Mouse (Mus musculus) hindbrain, embryonic 15.5 days (tissue): ENCODE results near the gene Myh7. TPM values are rescaled to one million over a fixed set of nuclear protein-coding genes. Genes with fewer than 3 reads are reported as not detected.

ENCODE experiments used
- ATAC-seq: fragments of 200-750 bp; cut with Nextera tagmentation; 2 replicates; pipeline ENCODE4 v1.8.0; 2017; ENCODE audit warnings: low read depth, moderate number of reproducible peaks, moderate TSS enrichment; ENCODE audit not compliant: low FRiP score
- H3K27ac ChIP-seq: fragments of 300-500 bp; sonication (generic); replicated peaks from 2 replicates; pipeline ENCODE4 v1.5.1; 2015; ENCODE audit warnings: mild to moderate bottlenecking, inconsistent platforms
- H3K27me3 ChIP-seq: fragments of 300-500 bp; sonication (generic); 2 replicates; pipeline ENCODE4 v1.6.1; 2015; ENCODE audit warnings: control low read depth, inconsistent platforms
- H3K36me3 ChIP-seq: fragments of 300-500 bp; sonication (generic); 2 replicates; pipeline ENCODE4 v1.6.1; 2015; ENCODE audit warnings: control low read depth, inconsistent platforms
- H3K4me1 ChIP-seq: fragments of 300-500 bp; sonication (generic); replicated peaks from 2 replicates; pipeline ENCODE4 v1.6.1; 2015; ENCODE audit warnings: control low read depth, inconsistent platforms
- H3K4me2 ChIP-seq: fragments of 300-500 bp; sonication (generic); 2 replicates; pipeline ENCODE4 v1.6.1; 2015; ENCODE audit warnings: moderate library complexity, mild to moderate bottlenecking, inconsistent platforms
- H3K4me3 ChIP-seq: fragments of 300-500 bp; sonication (generic); 2 replicates; pipeline ENCODE4 v1.5.1; 2015; ENCODE audit warnings: mild to moderate bottlenecking, inconsistent platforms
- H3K9ac ChIP-seq: fragments of 300-500 bp; sonication (generic); 2 replicates; pipeline ENCODE4 v1.6.1; 2015; ENCODE audit warnings: inconsistent platforms
- H3K9me3 ChIP-seq: fragments of 300-500 bp; sonication (generic); 2 replicates; pipeline ENCODE4 v1.6.1; 2016; ENCODE audit warnings: control low read depth, inconsistent platforms
- WGBS: fragments of 180-500 bp; shearing (Covaris S2); methylation state at CpG from one replicate; pipeline ENCODE4 v1.1.7; 2015; 5-methylcytosine and 5-hydroxymethylcytosine counted together
- polyA plus RNA-seq: library from polyadenylated mRNA; unstranded; fragments of >200 nt; fragmentation: Nextera tagmentation; extraction: Ambion mirVana; gene quantifications from 2 replicates; pipeline ENCODE4 v1.2.1, GENCODE M21; 2015

Myh7 gene
- polyA plus RNA-seq, 1 experiment from 2014 or later: 9.0 TPM

DNA sequence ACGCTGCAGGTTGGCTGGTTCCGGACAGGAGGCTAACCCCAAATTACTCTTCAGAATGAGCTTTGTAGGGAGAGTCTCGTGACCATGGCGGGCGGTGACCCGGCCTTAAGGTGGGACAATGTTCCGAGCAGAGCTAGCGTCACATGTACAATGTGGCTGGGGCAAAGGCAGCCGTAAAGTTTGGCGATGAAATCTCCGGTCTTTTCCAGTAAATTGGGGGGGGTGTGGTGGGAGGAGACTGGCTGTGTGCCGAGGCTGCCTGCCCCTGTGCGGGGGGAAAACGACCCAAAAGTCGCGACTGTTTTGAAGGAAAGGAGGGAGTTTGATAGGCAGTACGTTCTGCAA is 21.3 kb upstream of the Myh7 start:
- Histone ChIP-seq H3K4me3 (peak overlapping the region; percentile 60), H3K4me1 (peaks cover 7% of the 10 kb centered on the region), H3K36me3 (0 out of 2 replicates have a peak, but pooled peaks cover 13% of the 10 kb centered on the region), H3K4me2 (peak overlapping the region; percentile 78), H3K9me3 (no peaks in the 10 kb centered on the region), H3K9ac (peak overlapping the region; percentile 61), H3K27ac (peak overlapping the region; percentile 73), H3K27me3 (no peaks in the 10 kb centered on the region)
- ATAC-seq: no peak; the same call in 1 of the 2 replicates
- 0% methylated on average over 17 of the region's 17 CpGs for WGBS

DNA sequence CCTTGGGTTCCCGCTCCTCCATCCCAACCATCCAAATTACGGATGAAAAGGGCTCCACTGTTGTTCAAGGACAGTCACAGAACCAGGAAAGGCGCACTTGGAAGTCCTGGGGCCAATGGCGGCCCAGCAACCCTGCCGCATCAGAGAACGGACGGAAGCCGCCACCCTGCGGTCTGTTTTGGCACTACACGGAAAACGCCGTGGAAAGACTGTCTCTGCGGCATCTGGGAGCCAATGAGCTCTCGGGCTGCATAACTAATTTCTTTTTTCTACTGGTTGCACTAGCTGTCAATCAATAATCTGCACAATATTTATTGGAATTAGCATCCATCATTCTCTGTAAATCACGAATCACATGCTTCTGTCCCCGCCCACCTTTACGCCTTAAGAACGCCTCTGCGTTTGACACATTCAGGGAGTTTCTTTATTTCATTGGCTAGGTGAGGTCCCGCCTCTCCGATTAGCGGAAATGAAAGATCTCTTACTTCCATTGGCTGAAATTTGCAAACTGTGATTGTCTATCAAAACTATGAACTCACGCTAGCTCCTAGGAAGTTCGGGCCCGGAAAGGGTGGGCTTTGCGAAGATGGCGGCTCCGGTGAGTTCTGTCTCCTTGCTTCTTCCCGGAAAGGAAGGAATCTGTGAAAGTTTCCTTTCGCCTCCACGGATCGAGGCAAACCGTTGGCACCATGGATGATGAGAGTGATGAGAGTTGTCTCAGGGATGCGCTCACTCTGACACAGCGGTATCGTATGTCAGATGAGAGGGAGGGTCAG is 20.8 kb upstream of the Myh7 start, which contains the start of gene Ngdn:
Ngdn (plus strand) TSS at position 464 of the 776 bp plus-strand sequence.
- Histone ChIP-seq H3K4me2 (peak within 1 kb of the TSS; percentile 78), H3K4me3 (peak within 1 kb of the TSS; percentile 60), H3K27ac (peak within 1 kb of the TSS; percentile 90), H3K36me3 (0 out of 2 replicates have a peak, but pooled peaks cover 11% of the 10 kb centered on the region), H3K27me3 (no peaks in the 10 kb centered on the region), H3K4me1 (peaks cover 7% of the 10 kb centered on the region), H3K9ac (peak within 1 kb of the TSS; percentile 61), H3K9me3 (no peaks in the 10 kb centered on the region)
- under 1% methylated on average over 36 of the region's 36 CpGs for WGBS
- peak; percentile 98 for ATAC-seq

DNA sequence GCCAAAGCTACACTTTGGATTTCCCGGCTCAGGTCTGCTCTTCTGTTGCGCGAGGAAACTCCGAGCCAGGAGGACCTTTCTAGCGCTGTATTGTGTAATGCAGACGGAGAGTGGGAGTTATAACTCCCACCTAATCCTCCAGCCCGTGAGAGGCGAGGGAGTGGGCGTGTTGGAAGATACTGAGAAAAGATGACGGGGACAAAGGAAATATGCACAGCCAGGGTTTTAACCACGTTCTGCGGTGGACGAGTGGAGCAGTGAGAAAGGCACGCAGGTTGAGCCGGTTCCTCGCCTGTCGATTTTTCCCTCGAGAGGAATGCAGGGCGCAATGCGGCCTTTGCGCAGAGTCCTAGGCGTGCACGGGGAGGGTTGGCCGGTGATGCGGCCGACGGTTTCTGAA is 20.2 kb upstream of the Myh7 start:
- peaks cover 7% of the 10 kb centered on the region for H3K4me1 ChIP-seq
- H3K27ac ChIP-seq: peak overlapping the region; percentile 90
- 0 out of 2 replicates have a peak, but pooled peaks cover 11% of the 10 kb centered on the region for H3K36me3 ChIP-seq
- peak; percentile 69 for ATAC-seq
- H3K9ac ChIP-seq: peak overlapping the region; percentile 53
- no peaks in the 10 kb centered on the region for H3K27me3 ChIP-seq
- H3K4me2 ChIP-seq: peak overlapping the region; percentile 57
- H3K4me3 ChIP-seq: peak overlapping the region; percentile 41
- WGBS: under 1% methylated on average over 27 of the region's 27 CpGs
- no peaks in the 10 kb centered on the region for H3K9me3 ChIP-seq

DNA sequence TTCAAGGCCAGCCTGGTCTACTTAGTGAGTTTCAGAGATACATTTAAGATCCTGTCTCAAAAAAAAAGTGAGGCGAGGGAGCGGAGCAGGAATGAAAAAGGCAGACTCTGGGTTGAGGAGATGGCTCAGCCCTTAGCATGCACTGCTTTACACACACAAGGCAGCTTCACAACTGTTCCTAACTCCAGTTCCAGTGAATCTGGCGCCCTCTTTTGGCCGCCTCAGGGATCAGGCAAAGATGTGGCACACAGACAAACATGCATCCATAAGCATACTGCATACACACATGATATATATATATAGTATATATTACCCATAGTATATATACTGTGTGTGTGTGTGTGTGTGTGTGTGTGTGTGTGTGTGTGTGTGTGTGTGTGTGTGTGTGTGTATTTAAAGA is 16.7 kb upstream of the Myh7 start:
- H3K27me3 ChIP-seq: no peaks in the 10 kb centered on the region
- H3K4me2 ChIP-seq: no peak overlapping the region
- H3K9ac ChIP-seq: no peak overlapping the region
- no peak overlapping the region for H3K4me3 ChIP-seq
- peaks cover 7% of the 10 kb centered on the region for H3K4me1 ChIP-seq
- no peak overlapping the region for H3K27ac ChIP-seq
- H3K9me3 ChIP-seq: no peaks in the 10 kb centered on the region
- WGBS: 55% methylated on average over 4 of the region's 4 CpGs
- no peaks in the 10 kb centered on the region for H3K36me3 ChIP-seq
- ATAC-seq: no peak

DNA sequence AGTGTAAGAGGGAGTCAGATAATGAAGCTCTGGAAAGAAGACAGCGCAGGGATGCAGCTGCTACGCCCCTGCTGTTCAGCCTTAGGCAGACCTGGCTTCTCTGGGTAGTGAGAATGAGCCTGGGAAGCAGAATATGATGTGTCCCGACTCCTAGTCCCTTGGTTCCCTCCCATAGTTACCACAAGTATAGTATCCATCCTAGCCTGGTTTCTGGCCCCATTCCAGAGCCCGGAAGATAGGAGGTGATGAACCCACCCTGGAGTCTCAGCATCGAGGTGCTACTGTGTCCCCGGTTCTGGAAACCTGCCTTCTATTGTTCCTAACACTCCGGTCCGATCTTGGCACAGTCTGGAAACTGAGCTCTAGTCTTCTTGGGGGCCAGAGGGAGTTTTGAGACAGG is 14.0 kb upstream of the Myh7 start:
- WGBS: 76% methylated on average over 8 of the region's 8 CpGs
- no peak overlapping the region for H3K4me3 ChIP-seq
- 0 out of 2 replicates have a peak, but pooled peaks cover 6% of the 10 kb centered on the region for H3K4me1 ChIP-seq
- ATAC-seq: no peak
- no peaks in the 10 kb centered on the region for H3K9me3 ChIP-seq
- H3K27ac ChIP-seq: no peak overlapping the region
- H3K4me2 ChIP-seq: no peak overlapping the region
- no peak overlapping the region for H3K9ac ChIP-seq
- H3K27me3 ChIP-seq: no peaks in the 10 kb centered on the region
- no peaks in the 10 kb centered on the region for H3K36me3 ChIP-seq

DNA sequence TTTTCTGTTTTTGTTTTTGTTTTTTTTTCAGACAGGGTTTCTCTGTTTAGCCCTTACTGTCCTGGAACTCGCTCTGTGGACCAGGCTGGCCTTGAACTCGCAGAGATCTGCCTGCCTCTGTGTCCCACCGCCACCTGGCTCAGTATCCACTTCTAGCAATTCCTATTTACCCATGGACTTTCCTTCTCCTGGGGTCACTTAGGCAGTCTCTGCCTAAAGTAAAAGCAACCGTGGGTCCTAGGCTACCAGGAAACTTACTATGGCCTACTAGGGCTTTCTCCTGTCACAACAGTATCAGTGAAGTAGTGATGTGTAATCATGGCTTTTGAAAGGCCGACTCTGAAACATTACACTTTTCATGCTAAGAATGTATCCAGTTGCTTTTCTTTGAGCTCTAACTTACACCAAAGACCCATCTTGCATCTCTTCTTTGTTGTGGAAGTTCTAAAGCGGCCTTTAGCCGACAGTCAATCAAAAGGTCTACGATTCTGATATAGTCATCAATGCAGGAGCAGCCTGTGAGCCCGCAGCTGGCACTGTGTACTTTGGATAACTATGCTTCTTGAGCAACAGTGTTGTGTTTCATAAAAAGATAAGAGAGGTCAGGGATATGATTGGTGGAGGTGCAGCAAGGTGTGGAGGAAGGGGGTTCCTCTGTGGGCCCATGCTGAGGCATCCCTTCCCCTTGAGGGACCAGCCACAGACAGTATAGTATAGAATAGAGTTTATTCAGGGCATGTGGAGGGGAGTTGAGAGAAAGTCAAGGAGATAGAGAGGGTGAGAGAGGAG is 12.9 kb upstream of the Myh7 start:
- no peak overlapping the region for H3K4me2 ChIP-seq
- H3K27me3 ChIP-seq: no peaks in the 10 kb centered on the region
- H3K9me3 ChIP-seq: no peaks in the 10 kb centered on the region
- no peak overlapping the region for H3K27ac ChIP-seq
- 91% methylated on average over 9 of the region's 9 CpGs for WGBS
- no peaks in the 10 kb centered on the region for H3K36me3 ChIP-seq
- H3K4me1 ChIP-seq: 0 out of 2 replicates have a peak, but pooled peaks cover 6% of the 10 kb centered on the region
- no peak overlapping the region for H3K4me3 ChIP-seq
- no peak overlapping the region for H3K9ac ChIP-seq
- no peak for ATAC-seq

DNA sequence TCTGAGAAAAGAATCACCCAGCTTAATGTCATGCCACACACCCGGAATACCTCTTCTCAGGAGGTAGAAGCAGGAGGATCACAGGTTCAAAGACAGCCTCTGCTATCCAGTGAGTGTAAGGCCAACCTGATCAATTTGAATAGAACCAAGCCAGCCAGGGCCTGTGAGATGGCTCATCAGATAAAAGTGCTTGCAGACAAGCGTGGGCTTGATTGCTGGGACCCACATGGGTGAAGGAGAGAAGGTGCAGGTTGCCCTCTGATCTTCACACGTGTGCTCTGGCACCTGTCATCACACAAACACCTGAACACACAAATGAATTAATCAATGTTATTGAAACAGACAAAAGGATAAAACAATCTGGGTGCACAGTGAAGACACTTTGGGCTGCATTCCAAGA is 12.1 kb upstream of the Myh7 start:
- Histone ChIP-seq H3K9me3 (no peaks in the 10 kb centered on the region), H3K4me3 (no peak overlapping the region), H3K4me2 (no peak overlapping the region), H3K27me3 (no peaks in the 10 kb centered on the region), H3K9ac (no peak overlapping the region), H3K4me1 (0 out of 2 replicates have a peak, but pooled peaks cover 6% of the 10 kb centered on the region), H3K36me3 (no peaks in the 10 kb centered on the region), H3K27ac (no peak overlapping the region)
- WGBS: 70% methylated on average over 3 of the region's 3 CpGs
- no peak for ATAC-seq

DNA sequence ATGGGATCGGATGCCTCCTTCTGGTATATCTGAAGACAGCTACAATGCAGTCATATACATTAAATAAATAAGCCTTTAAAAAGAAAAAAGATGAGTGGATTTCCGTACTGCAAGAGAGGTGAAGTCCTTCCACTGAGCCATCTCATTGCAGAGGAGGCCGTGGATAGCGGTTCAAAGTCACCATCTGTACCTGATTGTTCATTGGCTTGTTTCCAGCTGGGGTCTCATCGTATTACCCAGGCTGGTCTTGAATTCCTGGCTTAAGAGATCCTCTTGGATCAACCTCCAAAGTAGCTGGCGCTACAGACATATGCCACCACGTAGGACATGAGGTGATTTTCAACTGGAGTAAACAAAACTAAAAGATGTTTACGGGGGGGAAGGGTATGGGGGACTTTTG is 11.5 kb upstream of the Myh7 start:
- no peaks in the 10 kb centered on the region for H3K27me3 ChIP-seq
- 84% methylated on average over 8 of the region's 8 CpGs for WGBS
- no peak overlapping the region for H3K4me3 ChIP-seq
- H3K4me1 ChIP-seq: 0 out of 2 replicates have a peak, but pooled peaks cover 6% of the 10 kb centered on the region
- H3K9me3 ChIP-seq: no peaks in the 10 kb centered on the region
- H3K9ac ChIP-seq: no peak overlapping the region
- H3K36me3 ChIP-seq: no peaks in the 10 kb centered on the region
- H3K27ac ChIP-seq: no peak overlapping the region
- H3K4me2 ChIP-seq: no peak overlapping the region
- ATAC-seq: no peak

DNA sequence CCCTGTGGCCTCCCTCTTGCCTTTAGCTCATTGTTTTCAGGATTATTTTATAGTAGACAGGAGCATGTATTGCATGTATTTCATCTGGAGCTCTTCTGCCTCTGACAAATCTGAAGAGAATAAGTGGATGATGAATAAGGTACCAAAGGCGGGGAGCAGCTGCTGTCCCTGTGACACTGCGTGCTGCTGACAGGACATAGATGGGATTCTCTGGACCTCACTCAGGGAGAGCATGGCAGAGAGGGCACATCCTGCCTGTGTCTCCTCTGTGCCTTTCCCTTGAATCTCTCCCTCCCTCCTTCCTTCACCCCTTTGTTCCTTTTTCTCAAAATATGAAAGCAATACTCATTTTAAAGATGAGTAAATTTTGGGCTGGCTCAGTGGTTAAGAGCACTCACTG is 11.1 kb upstream of the Myh7 start:
- ATAC-seq: no peak
- 0 out of 2 replicates have a peak, but pooled peaks cover 6% of the 10 kb centered on the region for H3K4me1 ChIP-seq
- H3K27ac ChIP-seq: no peak overlapping the region
- no peak overlapping the region for H3K4me2 ChIP-seq
- no peaks in the 10 kb centered on the region for H3K9me3 ChIP-seq
- 72% methylated on average over 2 of the region's 2 CpGs for WGBS
- no peaks in the 10 kb centered on the region for H3K36me3 ChIP-seq
- H3K4me3 ChIP-seq: no peak overlapping the region
- H3K27me3 ChIP-seq: no peaks in the 10 kb centered on the region
- no peak overlapping the region for H3K9ac ChIP-seq

DNA sequence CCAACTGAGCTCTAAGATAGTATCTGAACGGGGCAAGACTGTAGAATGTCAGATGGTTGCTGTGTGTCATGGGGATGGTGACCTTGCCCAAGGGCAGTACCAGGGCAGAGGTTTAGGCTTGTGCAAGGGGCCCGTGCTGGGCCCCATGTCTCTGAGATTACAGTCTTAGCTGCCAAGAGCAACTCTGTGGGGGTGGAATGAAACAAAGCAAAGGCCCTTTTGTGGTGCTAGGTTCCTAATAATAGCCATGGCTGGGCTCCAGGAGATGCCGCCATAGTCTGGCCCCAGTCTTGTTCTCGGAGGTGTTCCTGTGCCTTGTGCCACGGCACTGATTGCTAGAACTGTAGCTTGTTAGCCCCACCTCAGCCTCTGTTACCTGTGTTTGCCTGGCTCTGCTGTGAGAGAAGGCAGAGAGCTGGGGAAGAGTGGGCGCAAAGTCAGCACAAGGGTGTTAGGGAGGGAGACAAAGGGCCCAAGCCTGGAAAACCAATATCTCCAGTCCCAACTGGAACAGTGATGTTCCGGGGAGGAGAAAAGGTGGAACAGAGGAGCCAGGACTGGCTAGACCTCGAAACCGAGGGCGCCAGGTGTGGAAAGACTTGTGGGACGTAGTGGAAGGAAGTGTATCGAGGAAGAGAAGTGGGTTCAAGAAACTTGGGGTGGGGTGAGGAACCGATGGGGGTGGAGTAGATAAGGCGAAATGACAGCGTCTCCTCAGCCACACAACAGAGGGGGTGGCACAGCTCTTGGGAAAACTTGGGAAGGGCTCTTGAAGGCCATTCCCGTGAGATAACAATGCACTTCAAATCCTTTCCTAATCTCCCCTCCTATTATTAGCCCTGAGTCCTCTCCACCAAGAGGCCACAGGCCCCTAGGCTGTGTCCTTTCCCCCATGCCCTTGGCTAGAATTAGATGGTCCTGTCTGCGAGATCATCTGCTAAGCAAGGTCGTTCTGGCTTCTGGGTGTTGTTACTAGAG is 9.7 kb upstream of the Myh7 start:
- Histone ChIP-seq H3K9ac (no peak overlapping the region), H3K27me3 (no peaks in the 10 kb centered on the region), H3K27ac (no peak overlapping the region), H3K9me3 (no peaks in the 10 kb centered on the region), H3K4me1 (0 out of 2 replicates have a peak, but pooled peaks cover 6% of the 10 kb centered on the region), H3K4me2 (no peak overlapping the region), H3K36me3 (no peaks in the 10 kb centered on the region), H3K4me3 (no peak overlapping the region)
- 77% methylated on average over 18 of the region's 18 CpGs for WGBS
- ATAC-seq: peak; percentile 52; the same call in 1 of the 2 replicates

DNA sequence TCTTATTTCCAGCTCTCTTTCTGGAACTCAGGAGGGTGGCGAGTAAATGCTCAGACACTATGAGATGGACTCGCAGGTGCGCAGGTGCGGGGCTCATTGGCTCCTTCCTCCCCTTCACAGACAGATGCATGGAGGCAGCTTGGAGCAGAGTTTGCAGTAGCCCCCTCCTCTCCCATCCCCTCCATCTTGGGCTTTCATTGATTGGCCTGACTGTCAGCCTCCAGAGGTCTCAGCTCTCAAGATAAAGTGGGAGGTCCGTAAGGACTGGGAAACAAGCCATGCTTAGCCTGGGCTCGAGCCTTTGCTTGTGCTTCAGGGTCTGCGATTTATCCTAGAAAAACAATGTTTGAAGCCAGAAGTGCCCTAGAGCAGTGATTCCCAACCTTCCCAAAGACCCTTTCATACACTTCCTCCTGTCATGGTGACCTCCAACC is 8.3 kb upstream of the Myh7 start:
- no peaks in the 10 kb centered on the region for H3K9me3 ChIP-seq
- no peaks in the 10 kb centered on the region for H3K27me3 ChIP-seq
- no peaks in the 10 kb centered on the region for H3K36me3 ChIP-seq
- H3K4me1 ChIP-seq: 0 out of 2 replicates have a peak, but pooled peaks cover 6% of the 10 kb centered on the region
- 75% methylated on average over 7 of the region's 7 CpGs for WGBS
- H3K9ac ChIP-seq: no peak overlapping the region
- H3K4me2 ChIP-seq: no peak overlapping the region
- no peak overlapping the region for H3K4me3 ChIP-seq
- no peak for ATAC-seq
- no peak overlapping the region for H3K27ac ChIP-seq
